Mouse (Mus musculus): ENCODE results near the gene Rac3. TPM values are rescaled to one million over a fixed set of nuclear protein-coding genes. Genes with fewer than 3 reads are reported as not detected.

Gene Rac3
- total RNA-seq, 4 experiments from 2014 or later = 33.5 to 43.1 (median 37.5) TPM

GRCm38 (mm10) chr11:120704486-120705325 is 16.6 kb upstream of the Rac3 start:
- DNase-seq (ENCODE audit: low spot score in 2 of 2) = no peak

GRCm38 (mm10) chr11:120706120-120706519 is 15.2 kb upstream of the Rac3 start:
- DNase-seq (ENCODE audit: low spot score in 2 of 2) = no peak

- DNase-seq (ENCODE audit: low spot score in 2 of 2) = no peak
These were observed 14.0 kb upstream of the Rac3 start for GRCm38 (mm10) chr11:120707225-120707624.

GRCm38 (mm10) chr11:120707969-120708368 is 13.3 kb upstream of the Rac3 start:
- no peak for DNase-seq (ENCODE audit: low spot score in 2 of 2)

- no peak for DNase-seq (ENCODE audit: low spot score in 2 of 2)
These were observed 11.7 kb upstream of the Rac3 start for GRCm38 (mm10) chr11:120709551-120709950.

- DNase-seq (ENCODE audit: low spot score in 2 of 2) = no peak
These were observed 10.6 kb upstream of the Rac3 start for GRCm38 (mm10) chr11:120710672-120711071.

- DNase-seq (ENCODE audit: low spot score in 2 of 2) = no peak
These were observed 9.2 kb upstream of the Rac3 start for GRCm38 (mm10) chr11:120711980-120712604.

- peak in 1 of 2 experiments; percentile 61 for DNase-seq (ENCODE audit: low spot score in 2 of 2)
These were observed 8.3 kb upstream of the Rac3 start for GRCm38 (mm10) chr11:120712771-120713568.

- DNase-seq (ENCODE audit: low spot score in 2 of 2) = peak; percentile 97 to 99
These were observed 7.4 kb upstream of the Rac3 start, which contains the start of the genes Cenpx and Lrrc45 for GRCm38 (mm10) chr11:120713580-120714518. Cenpx (minus strand) TSS chr11:120713738. Lrrc45 (plus strand) TSS chr11:120713925.

GRCm38 (mm10) chr11:120714546-120714945 is 6.7 kb upstream of the Rac3 start:
- no peak for DNase-seq (ENCODE audit: low spot score in 2 of 2)

GRCm38 (mm10) chr11:120715131-120715530 is 6.1 kb upstream of the Rac3 start:
- no peak for DNase-seq (ENCODE audit: low spot score in 2 of 2)

GRCm38 (mm10) chr11:120719242-120719641 is 2.0 kb upstream of the Rac3 start:
- DNase-seq (ENCODE audit: low spot score in 2 of 2) = no peak

- DNase-seq (ENCODE audit: low spot score in 2 of 2) = no peak
These were observed 1.4 kb upstream of the Rac3 start for GRCm38 (mm10) chr11:120719841-120720376.

- DNase-seq (ENCODE audit: low spot score in 2 of 2) = peak; percentile 79 to 85
These were observed 820 bp upstream of the Rac3 start for GRCm38 (mm10) chr11:120720450-120720849.

GRCm38 (mm10) chr11:120722067-120722630 is 879 bp downstream of the Rac3 start:
- DNase-seq (ENCODE audit: low spot score in 2 of 2) = no peak

GRCm38 (mm10) chr11:120722761-120723382 is 1.6 kb downstream of the Rac3 start:
- no peak for DNase-seq (ENCODE audit: low spot score in 2 of 2)

GRCm38 (mm10) chr11:120723509-120723908 is 2.2 kb downstream of the Rac3 start:
- DNase-seq (ENCODE audit: low spot score in 2 of 2) = no peak

- no peak for DNase-seq (ENCODE audit: low spot score in 2 of 2)
These were observed 5.2 kb downstream of the Rac3 start for GRCm38 (mm10) chr11:120726243-120727168.

Measured in layer of hippocampus, adult 8-10 months (tissue).